Mouse (Mus musculus) c-Kit-positive CD71-negative TER-119-negative erythroid progenitor cells, embryonic 14.5 days (primary cell): ENCODE measurements around the gene Slc6a1.

Experiments
- DNase-seq: peaks from one replicate; pipeline ENCODE4 v3.0.0-alpha.2; 2013; ENCODE audit warnings: low read depth

Gene Slc6a1

GRCm38 (mm10) chr6:114282469-114283277, at the start of gene Slc6a1:
Gene Slc6a1, plus strand, starts transcription at chr6:114282635.
- DNase-seq = peak; percentile 12

- no peak for DNase-seq
Observed at GRCm38 (mm10) chr6:114238892-114239644, 43.4 kb upstream of the Slc6a1 start.

GRCm38 (mm10) chr6:114245665-114246064, 36.8 kb upstream of the Slc6a1 start:
- no peak for DNase-seq

- DNase-seq = peak; percentile 25
Observed at GRCm38 (mm10) chr6:114250311-114250710, 32.1 kb upstream of the Slc6a1 start.

- DNase-seq = no peak
Observed at GRCm38 (mm10) chr6:114254927-114255326, 27.5 kb upstream of the Slc6a1 start.

- no peak for DNase-seq
Observed at GRCm38 (mm10) chr6:114257762-114258361, 24.6 kb upstream of the Slc6a1 start.

GRCm38 (mm10) chr6:114258661-114259193, 23.7 kb upstream of the Slc6a1 start:
- no peak for DNase-seq

GRCm38 (mm10) chr6:114261609-114262008, 20.8 kb upstream of the Slc6a1 start:
- no peak for DNase-seq

GRCm38 (mm10) chr6:114264010-114264409, 18.4 kb upstream of the Slc6a1 start:
- no peak for DNase-seq

- DNase-seq = no peak
Observed at GRCm38 (mm10) chr6:114264426-114264825, 18.0 kb upstream of the Slc6a1 start.

GRCm38 (mm10) chr6:114266273-114266672, 16.2 kb upstream of the Slc6a1 start:
- DNase-seq = no peak

- DNase-seq = no peak
Observed at GRCm38 (mm10) chr6:114267979-114268378, 14.5 kb upstream of the Slc6a1 start.

- DNase-seq = no peak
Observed at GRCm38 (mm10) chr6:114269589-114269988, 12.8 kb upstream of the Slc6a1 start.

GRCm38 (mm10) chr6:114270799-114271198, 11.6 kb upstream of the Slc6a1 start:
- DNase-seq = no peak

- DNase-seq = no peak
Observed at GRCm38 (mm10) chr6:114272279-114272678, 10.2 kb upstream of the Slc6a1 start.

GRCm38 (mm10) chr6:114273997-114274728, 8.3 kb upstream of the Slc6a1 start:
- DNase-seq = no peak

- no peak for DNase-seq
Observed at GRCm38 (mm10) chr6:114275800-114276199, 6.6 kb upstream of the Slc6a1 start.

GRCm38 (mm10) chr6:114283278-114283770, 889 bp downstream of the Slc6a1 start:
- no peak for DNase-seq

- no peak for DNase-seq
Observed at GRCm38 (mm10) chr6:114283927-114284703, 1.7 kb downstream of the Slc6a1 start.

- DNase-seq = no peak
Observed at GRCm38 (mm10) chr6:114285424-114285823, 3.0 kb downstream of the Slc6a1 start.

- no peak for DNase-seq
Observed at GRCm38 (mm10) chr6:114289106-114289505, 6.7 kb downstream of the Slc6a1 start.
